Mouse (Mus musculus) kidney, postnatal 36 days (tissue): ENCODE measurements around the gene Ptpre.
A peak's percentile ranks its signal among the peaks of the same experiment; 100 is the strongest.

Experiments used
- DNase-seq, 2 experiments: peaks; one replicate each; pipeline ENCODE4 v3.0.0; 2021 to 2022; ENCODE audit warnings: mixed read lengths in 2 of 2

The Ptpre gene

GRCm38 (mm10) chr7:135580306-135581091 lies 43.2 kb downstream of the Ptpre start:
- DNase-seq = no peak

GRCm38 (mm10) chr7:135581128-135581527 lies 43.8 kb downstream of the Ptpre start:
- DNase-seq = no peak

- DNase-seq = no peak
These were observed 47.9 kb downstream of the Ptpre start for GRCm38 (mm10) chr7:135585125-135585687.

GRCm38 (mm10) chr7:135586402-135586801 lies 49.1 kb downstream of the Ptpre start:
- DNase-seq = no peak

GRCm38 (mm10) chr7:135587821-135588575 lies 50.7 kb downstream of the Ptpre start:
- DNase-seq = no peak

GRCm38 (mm10) chr7:135588620-135589309 lies 51.5 kb downstream of the Ptpre start:
- no peak for DNase-seq

GRCm38 (mm10) chr7:135591461-135591860 lies 54.2 kb downstream of the Ptpre start:
- DNase-seq = no peak

GRCm38 (mm10) chr7:135593286-135593685 lies 56.0 kb downstream of the Ptpre start:
- DNase-seq = no peak

- no peak for DNase-seq
These were observed 56.5 kb downstream of the Ptpre start for GRCm38 (mm10) chr7:135593825-135594224.

GRCm38 (mm10) chr7:135594676-135595075 lies 57.4 kb downstream of the Ptpre start:
- DNase-seq = no peak

GRCm38 (mm10) chr7:135595640-135596174 lies 58.4 kb downstream of the Ptpre start:
- DNase-seq = no peak

- DNase-seq = no peak
These were observed 59.7 kb downstream of the Ptpre start for GRCm38 (mm10) chr7:135597006-135597405.

GRCm38 (mm10) chr7:135597604-135598289 lies 60.5 kb downstream of the Ptpre start:
- DNase-seq = peak; percentile 39 to 43

- DNase-seq = no peak
These were observed 61.1 kb downstream of the Ptpre start for GRCm38 (mm10) chr7:135598303-135598855.

GRCm38 (mm10) chr7:135600076-135600475 lies 62.8 kb downstream of the Ptpre start:
- DNase-seq = no peak

- no peak for DNase-seq
These were observed 64.3 kb downstream of the Ptpre start for GRCm38 (mm10) chr7:135601607-135602006.

GRCm38 (mm10) chr7:135602265-135602664 lies 65.0 kb downstream of the Ptpre start:
- DNase-seq = no peak

- peak; percentile 71 to 73 for DNase-seq
These were observed 65.7 kb downstream of the Ptpre start for GRCm38 (mm10) chr7:135602881-135603523.

GRCm38 (mm10) chr7:135605002-135605803 lies 67.9 kb downstream of the Ptpre start:
- DNase-seq = peak; percentile 31 to 41

- DNase-seq = no peak
These were observed 68.5 kb downstream of the Ptpre start for GRCm38 (mm10) chr7:135605804-135606072.

GRCm38 (mm10) chr7:135608208-135608607 lies 70.9 kb downstream of the Ptpre start:
- DNase-seq = no peak
